Mouse (Mus musculus): ENCODE measurements around the gene Oosp2.

DNA sequence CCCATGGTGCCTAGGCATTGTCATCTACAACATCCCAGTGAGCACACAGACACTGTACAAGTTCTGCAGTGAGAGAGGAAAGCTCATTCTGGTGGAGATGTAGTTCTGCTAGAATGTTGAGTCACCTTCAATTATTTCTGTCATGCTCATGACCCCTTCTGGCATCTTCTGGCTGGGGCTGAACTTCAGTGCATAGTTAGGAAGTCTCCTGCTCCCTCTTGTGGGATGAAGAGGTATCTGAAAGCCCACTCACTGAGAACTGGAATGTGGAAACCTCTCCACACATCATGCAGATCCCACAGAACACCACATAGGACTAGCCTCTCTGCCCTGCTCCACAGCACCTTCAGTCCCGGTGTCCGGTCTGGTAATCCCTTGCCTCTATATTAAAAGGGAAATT lies 58.3 kb downstream of the Oosp2 start:
- TF ChIP-seq CTCF (IDR thresholded peaks at IDR 0.05; ENCODE audit: borderline replicate concordance, control insufficient read depth, extremely low read depth, insufficient read depth, low read length, poor library complexity) = no peak
- TF ChIP-seq POLR2A (IDR thresholded peaks at IDR 0.05; ENCODE audit: control insufficient read depth, extremely low read depth, insufficient read depth, low read length, poor library complexity) = no peak
